Mouse (Mus musculus) midbrain, postnatal 0 days (tissue): ENCODE data around the gene Gm20388. TPM values are rescaled to one million over a fixed set of nuclear protein-coding genes. Genes with fewer than 3 reads are reported as not detected.

Experiments
- ATAC-seq: fragments of 200-750 bp; cut with Nextera tagmentation; 2 replicates; pipeline ENCODE4 v1.8.0; 2017; ENCODE audit warnings: moderate number of reproducible peaks, mild to moderate bottlenecking, moderate TSS enrichment, moderate library complexity; ENCODE audit not compliant: low FRiP score
- DNase-seq: peaks from one replicate; pipeline ENCODE4 v3.0.0-alpha.2; 2015; ENCODE audit warnings: low spot score
- H3K27ac ChIP-seq: fragments of 300-500 bp; sonication (generic); 2 replicates; pipeline ENCODE4 v1.5.1; 2014; ENCODE audit warnings: low read depth, mild to moderate bottlenecking, low read length, mixed read lengths
- H3K27me3 ChIP-seq: fragments of 300-500 bp; sonication (generic); 2 replicates; pipeline ENCODE4 v1.6.1; 2014; ENCODE audit warnings: low read length, control low read depth, mixed read lengths; ENCODE audit not compliant: insufficient read depth
- H3K36me3 ChIP-seq: fragments of 300-500 bp; sonication (generic); 2 replicates; pipeline ENCODE4 v1.6.1; 2014; ENCODE audit warnings: low read length, control low read depth, mixed read lengths; ENCODE audit not compliant: insufficient read depth
- H3K4me1 ChIP-seq: fragments of 300-500 bp; sonication (generic); 2 replicates; pipeline ENCODE4 v1.6.1; 2014; ENCODE audit warnings: mild to moderate bottlenecking, control low read depth, antibody characterized with exemption, low read length, mixed read lengths; ENCODE audit not compliant: insufficient read depth
- H3K4me2 ChIP-seq: fragments of 300-500 bp; sonication (generic); 2 replicates; pipeline ENCODE4 v1.6.1; 2014; ENCODE audit warnings: low read depth, mild to moderate bottlenecking, low read length, mixed read lengths; ENCODE audit not compliant: poor library complexity, severe bottlenecking
- H3K4me3 ChIP-seq: fragments of 300-500 bp; sonication (generic); 2 replicates; pipeline ENCODE4 v1.5.1; 2014; ENCODE audit warnings: low read depth, mild to moderate bottlenecking, low read length, moderate library complexity
- H3K9ac ChIP-seq: fragments of 300-500 bp; sonication (generic); replicated peaks from 2 replicates; pipeline ENCODE4 v1.6.1; 2014; ENCODE audit warnings: mild to moderate bottlenecking, low read length, moderate library complexity, mixed read lengths; ENCODE audit not compliant: poor library complexity, severe bottlenecking
- H3K9me3 ChIP-seq: fragments of 300-500 bp; sonication (generic); 2 replicates; pipeline ENCODE4 v1.6.1; 2016; ENCODE audit warnings: low read length, control low read depth
- CTCF ChIP-seq: IDR thresholded peaks from 2 replicates; pipeline ENCODE4 v1.5.1; 2016; ENCODE audit warnings: antibody characterized with exemption, mild to moderate bottlenecking
- WGBS: fragments of 180-500 bp; shearing (Covaris S2); extraction: QIAGEN DNeasy Blood & Tissue Kit; methylation state at CpG from one replicate; pipeline ENCODE4 v1.1.7; 2014; 5-methylcytosine and 5-hydroxymethylcytosine counted together
- polyA plus RNA-seq: library from polyadenylated mRNA; unstranded; fragments of >200 nt; fragmentation: Nextera tagmentation; extraction: Ambion mirVana; gene quantifications from 2 replicates; pipeline ENCODE4 v1.2.1, GENCODE M21; 2015
- total RNA-seq: library from RNA; depleted of rRNA; stranded (reverse); fragments of >200 nt; gene quantifications from 2 replicates; pipeline ENCODE4 v1.2.3, GENCODE M21; 2014

Gm20388 gene
- total and polyA plus RNA-seq, 2 experiments from 2014 or later, result 74.2 TPM; not detected in 1

DNA sequence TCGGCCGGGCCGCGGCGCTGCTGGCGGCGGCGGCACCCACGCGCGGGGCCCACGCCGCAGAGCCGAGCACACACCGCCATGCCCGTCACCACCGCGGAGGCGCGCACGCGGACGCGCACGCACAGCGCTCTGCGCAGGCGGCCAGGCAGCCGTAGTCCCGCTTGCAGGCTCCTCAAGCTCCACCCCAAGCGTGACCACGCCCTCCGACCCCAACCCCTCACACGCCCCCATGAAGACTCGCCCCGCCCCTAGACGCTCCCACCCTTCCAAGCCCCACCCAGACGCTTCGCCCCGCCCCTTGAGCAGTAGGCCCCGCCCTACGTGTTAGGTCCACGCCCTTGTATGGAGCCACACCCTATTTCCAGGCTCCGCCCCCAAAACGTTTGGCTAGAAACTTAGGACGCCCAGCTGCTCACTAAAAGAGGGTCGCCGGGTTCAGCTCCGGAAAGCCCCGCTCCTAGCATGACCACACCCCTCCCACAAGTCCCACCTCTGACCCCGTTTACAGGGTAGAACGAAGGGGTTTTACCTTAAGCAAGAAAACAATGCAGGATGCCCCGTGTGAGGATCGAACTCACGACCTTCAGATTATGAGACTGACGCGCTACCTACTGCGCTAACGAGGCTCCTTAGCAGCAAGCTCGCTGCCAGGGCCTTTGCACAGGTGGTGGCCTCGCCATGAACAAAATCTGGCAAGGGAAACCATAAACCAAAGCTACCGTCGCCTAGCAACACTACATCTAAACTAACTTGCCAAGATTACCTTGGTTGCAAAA, 1668.2 kb downstream of the Gm20388 start, which contains the start of gene Fbxo31:
Gene Fbxo31, minus strand, starts transcription at position 131 of the 776 bp plus-strand sequence.
- Histone ChIP-seq H3K4me3 (peak within 1 kb of the TSS; percentile 95), H3K27me3 (no peaks in the 10 kb centered on the region), H3K36me3 (no peaks in the 10 kb centered on the region), H3K4me2 (peak within 1 kb of the TSS; percentile 82), H3K9me3 (no peaks in the 10 kb centered on the region), H3K9ac (peak within 1 kb of the TSS; percentile 86), H3K27ac (peak within 1 kb of the TSS; percentile 73), H3K4me1 (peaks cover 6% of the 10 kb centered on the region; the same call in 1 of the 2 replicates)
- TF ChIP-seq CTCF, result no peak
- 2% methylated on average over 36 of the region's 63 CpGs for WGBS
- peak; percentile 94 for DNase-seq
- peak; percentile 93 for ATAC-seq

DNA sequence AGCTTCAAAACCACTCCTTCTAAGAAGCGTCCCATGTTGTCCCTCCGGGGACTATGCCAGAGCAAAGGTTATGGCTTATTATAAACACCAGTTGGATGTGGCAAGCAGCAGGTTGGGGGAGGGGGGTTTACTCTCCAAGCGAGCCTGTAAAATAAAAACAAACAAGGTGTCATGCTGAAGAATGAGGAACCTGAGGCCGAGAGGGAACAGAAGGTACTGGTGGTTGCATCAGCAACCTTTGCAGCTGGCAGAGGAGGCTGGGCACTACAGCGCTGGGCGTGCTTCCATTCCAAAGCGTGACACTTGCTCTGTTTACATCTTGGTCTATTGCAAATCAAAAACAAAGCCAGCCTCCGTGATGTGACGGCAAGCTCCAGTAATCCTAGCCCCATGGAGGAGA, 1669.8 kb downstream of the Gm20388 start:
- Histone ChIP-seq H3K27me3 (no peaks in the 10 kb centered on the region), H3K9me3 (no peaks in the 10 kb centered on the region), H3K27ac (no peak overlapping the region), H3K9ac (no peak overlapping the region), H3K4me3 (no peak overlapping the region), H3K36me3 (no peaks in the 10 kb centered on the region), H3K4me1 (peaks cover 6% of the 10 kb centered on the region; the same call in 1 of the 2 replicates), H3K4me2 (no peak overlapping the region)
- ATAC-seq, result no peak
- WGBS, result 36% methylated on average over 9 of the region's 9 CpGs
- DNase-seq, result no peak
- TF ChIP-seq CTCF, result no peak

DNA sequence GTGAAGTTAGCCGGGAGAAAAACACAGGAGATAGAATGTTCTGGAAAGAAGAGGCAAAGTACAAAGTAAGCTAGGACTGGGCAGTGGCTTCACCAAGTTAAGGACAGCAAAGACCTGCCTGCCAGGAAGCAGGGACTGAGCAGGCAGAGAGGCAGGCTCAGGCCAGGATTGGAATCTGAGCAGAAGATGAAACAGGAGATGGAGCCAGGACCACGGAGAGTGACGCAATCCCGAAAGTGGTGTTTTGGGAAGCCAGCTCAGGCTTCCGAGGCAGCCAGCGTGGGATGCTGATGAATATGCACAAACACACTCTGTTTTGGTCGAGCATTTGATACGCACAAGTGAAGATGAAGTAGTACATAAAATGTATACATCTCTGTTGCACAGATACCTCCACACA, 1673.0 kb downstream of the Gm20388 start:
- Histone ChIP-seq H3K4me2 (no peak overlapping the region), H3K4me1 (peaks cover 3% of the 10 kb centered on the region; the same call in 1 of the 2 replicates), H3K27ac (no peak overlapping the region), H3K4me3 (no peak overlapping the region), H3K27me3 (no peaks in the 10 kb centered on the region), H3K36me3 (no peaks in the 10 kb centered on the region), H3K9me3 (no peaks in the 10 kb centered on the region), H3K9ac (no peak overlapping the region)
- no peak for DNase-seq
- ATAC-seq, result no peak
- WGBS, result 59% methylated on average over 8 of the region's 8 CpGs
- no peak for TF ChIP-seq CTCF

DNA sequence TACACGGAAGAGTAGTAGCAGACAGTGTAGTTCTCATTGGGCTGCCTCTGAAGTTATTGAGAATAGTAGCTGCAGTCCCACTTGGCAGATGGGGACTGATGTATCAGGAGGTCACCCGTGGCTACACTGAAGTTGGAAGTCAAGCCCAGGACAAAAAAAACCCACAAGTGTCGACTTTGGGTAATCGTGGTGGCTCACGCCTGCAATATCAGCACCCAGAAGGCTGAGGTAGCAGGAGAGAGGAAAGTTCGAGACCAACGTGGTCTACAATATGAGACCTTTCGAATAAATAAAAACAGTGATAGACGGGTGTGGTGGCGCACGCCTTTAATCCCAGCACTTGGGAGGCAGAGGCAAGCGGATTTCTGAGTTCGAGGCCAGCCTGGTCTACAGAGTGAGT, 1674.1 kb downstream of the Gm20388 start:
- Histone ChIP-seq H3K4me2 (peak overlapping the region; percentile 65), H3K9me3 (no peaks in the 10 kb centered on the region), H3K4me1 (peaks cover 3% of the 10 kb centered on the region; the same call in 1 of the 2 replicates), H3K27ac (no peak overlapping the region), H3K9ac (no peak overlapping the region), H3K36me3 (no peaks in the 10 kb centered on the region), H3K4me3 (peak overlapping the region; percentile 54), H3K27me3 (no peaks in the 10 kb centered on the region)
- 41% methylated on average over 11 of the region's 13 CpGs for WGBS
- DNase-seq (no peak), ATAC-seq (no peak)
- TF ChIP-seq CTCF, result no peak

DNA sequence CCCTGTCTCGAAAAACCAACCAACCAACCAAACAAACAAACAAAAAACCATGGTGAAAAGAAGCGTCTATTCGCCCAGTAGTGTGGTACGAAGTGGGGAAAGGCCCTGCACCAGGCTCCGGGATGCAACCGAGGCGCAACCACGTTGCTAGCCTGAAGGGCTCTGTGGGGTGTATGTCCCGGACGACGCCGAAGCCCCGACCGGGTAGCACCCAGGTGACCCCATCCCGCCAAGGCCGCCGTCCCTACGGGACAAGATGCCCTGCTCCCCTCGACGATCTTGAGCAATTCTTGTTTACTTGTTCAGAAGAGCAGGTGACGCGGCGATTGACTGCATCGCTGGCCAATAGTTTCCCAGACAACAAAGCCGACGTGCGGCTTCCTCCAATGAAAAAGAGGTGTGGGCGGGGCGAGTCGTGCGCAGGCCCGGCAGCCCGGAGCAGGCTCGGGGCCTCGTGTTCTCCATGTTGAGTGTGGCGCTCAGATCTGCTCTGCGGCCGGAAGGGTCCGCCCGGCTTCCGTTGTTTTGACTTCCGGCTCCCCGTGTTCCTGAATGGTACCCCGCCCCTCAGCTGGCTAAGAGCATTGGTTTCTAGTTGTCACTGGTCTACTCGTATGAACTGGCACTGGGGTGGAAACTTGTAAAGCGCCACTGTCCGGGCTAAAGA, 1674.7 kb downstream of the Gm20388 start:
- WGBS, result under 1% methylated on average over 47 of the region's 47 CpGs
- Histone ChIP-seq H3K9ac (peak overlapping the region; percentile 62), H3K4me3 (peak overlapping the region; percentile 54), H3K9me3 (no peaks in the 10 kb centered on the region), H3K4me1 (peaks cover 3% of the 10 kb centered on the region; the same call in 1 of the 2 replicates), H3K36me3 (no peaks in the 10 kb centered on the region), H3K4me2 (peak overlapping the region; percentile 65), H3K27ac (no peak overlapping the region), H3K27me3 (no peaks in the 10 kb centered on the region)
- peak; percentile 94 for ATAC-seq
- peak; percentile 98 for DNase-seq
- no peak; the same call in 1 of the 2 replicates for TF ChIP-seq CTCF

DNA sequence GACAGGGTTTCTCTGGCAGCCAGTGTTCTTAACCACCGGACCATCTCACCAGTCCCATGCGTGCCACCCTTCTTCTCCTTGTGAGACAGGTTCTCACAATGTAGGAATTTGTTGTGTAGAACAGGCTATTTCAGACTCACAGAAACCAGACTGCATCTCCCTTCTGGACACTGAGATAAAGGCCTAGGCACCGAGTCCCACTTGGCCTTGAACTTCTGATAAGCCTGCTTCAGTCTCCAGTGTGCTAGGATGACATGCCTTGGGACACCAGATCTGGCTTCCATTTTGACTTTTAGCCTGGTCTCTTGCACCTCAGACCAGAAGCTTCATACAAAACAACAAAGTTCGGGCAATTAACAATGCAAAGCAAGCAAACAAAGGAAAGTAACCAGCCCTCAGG, 1678.1 kb downstream of the Gm20388 start:
- ATAC-seq (no peak), DNase-seq (no peak)
- Histone ChIP-seq H3K27me3 (no peaks in the 10 kb centered on the region), H3K4me2 (no peak overlapping the region), H3K4me1 (peaks cover 17% of the 10 kb centered on the region), H3K4me3 (no peak overlapping the region), H3K9ac (no peak overlapping the region), H3K27ac (no peak overlapping the region), H3K9me3 (no peaks in the 10 kb centered on the region), H3K36me3 (0 out of 2 replicates have a peak, but pooled peaks cover 3% of the 10 kb centered on the region)
- no peak for TF ChIP-seq CTCF
- 86% methylated on average over 4 of the region's 4 CpGs for WGBS
